Mouse (Mus musculus) spleen, adult 2 months (tissue): ENCODE results near the gene Aatf.

Experiments
- CTCF ChIP-seq: fragments of 200-500 bp; IDR thresholded peaks from 2 replicates; pipeline ENCODE4 v1.5.1; 2011; ENCODE audit warnings: mild to moderate bottlenecking, inconsistent platforms; ENCODE audit not compliant: insufficient read depth, insufficient read length, insufficient replicate concordance; ENCODE audit errors: extremely low read depth
- POLR2A ChIP-seq: fragments of 200-500 bp; IDR thresholded peaks from 2 replicates; pipeline ENCODE4 v1.6.1; 2011; ENCODE audit warnings: low read depth, low read length, inconsistent platforms

GRCm38 (mm10) chr11:84497944-84498343, 15.4 kb downstream of the Aatf start:
- TF ChIP-seq CTCF (no peak), POLR2A (no peak)
